Mouse (Mus musculus) adrenal gland, postnatal 36 days (tissue): Measurements from ENCODE around the gene Ppil3. TPM values are rescaled to one million over a fixed set of nuclear protein-coding genes. Genes with fewer than 3 reads are reported as not detected.
A peak's percentile ranks its signal among the peaks of the same experiment; 100 is the strongest.

Experiments
- DNase-seq, 2 experiments: peaks; one replicate each; pipeline ENCODE4 v3.0.0; 2021; ENCODE audit warnings: mixed read lengths in 1 of 2
- long read RNA-seq, 2 experiments: library from polyadenylated mRNA; stranded (forward); transcript quantifications; one replicate each; pipeline ENCODE4 v2.0.0; 2021; ENCODE audit warnings: borderline sequencing depth in 2 of 2
- total RNA-seq, 2 experiments: library from RNA; stranded (reverse); gene quantifications; 2 replicates each; pipeline ENCODE4 v1.2.3; 2021

The Ppil3 gene
- 10 to 100 TPM; 31.8 to 37.0 TPM for total RNA-seq
- long read RNA-seq, experiment 1, transcript Ppil3-203 (7 exons, 1,033 nt), result major isoform, 9 of 35 reads
- long read RNA-seq, experiment 1, partial matches to known transcripts, result 1 of 35 reads
- long read RNA-seq, experiment 1, other reads (novel, unspliced or antisense), result 21 of 35 reads
- long read RNA-seq, experiment 2, partial matches to known transcripts, result 2 of 7 reads
- long read RNA-seq, experiment 2, other reads (novel, unspliced or antisense), result 4 of 7 reads

- DNase-seq, result peak; percentile 84 to 85
These were observed at the start of gene Ppil3, which contains the start of gene Nif3l1 for GRCm38 (mm10) chr1:58445143-58445722. Gene Ppil3, minus strand, starts transcription at chr1:58445486. Gene Nif3l1, plus strand, starts transcription at chr1:58445151.

DNA sequence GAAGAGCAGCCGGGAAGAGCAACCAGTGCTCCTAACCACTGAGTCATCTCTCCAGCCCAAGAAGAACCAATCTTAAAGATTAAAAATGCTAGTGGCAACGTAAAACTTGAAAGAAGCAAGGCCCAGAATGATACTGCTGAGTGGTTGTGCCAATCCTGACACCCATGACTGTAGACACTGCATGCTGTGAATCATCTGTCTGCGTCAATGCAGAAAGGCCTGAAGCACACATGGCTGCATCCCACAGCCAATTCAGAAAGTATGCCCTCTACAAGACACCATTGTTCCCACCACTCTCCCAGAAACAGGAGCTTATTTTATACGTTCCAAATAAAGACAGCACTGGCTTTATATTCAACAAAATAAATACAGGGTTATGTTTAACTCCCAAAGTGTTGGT, 37.4 kb upstream of the Ppil3 start:
- no peak for DNase-seq

DNA sequence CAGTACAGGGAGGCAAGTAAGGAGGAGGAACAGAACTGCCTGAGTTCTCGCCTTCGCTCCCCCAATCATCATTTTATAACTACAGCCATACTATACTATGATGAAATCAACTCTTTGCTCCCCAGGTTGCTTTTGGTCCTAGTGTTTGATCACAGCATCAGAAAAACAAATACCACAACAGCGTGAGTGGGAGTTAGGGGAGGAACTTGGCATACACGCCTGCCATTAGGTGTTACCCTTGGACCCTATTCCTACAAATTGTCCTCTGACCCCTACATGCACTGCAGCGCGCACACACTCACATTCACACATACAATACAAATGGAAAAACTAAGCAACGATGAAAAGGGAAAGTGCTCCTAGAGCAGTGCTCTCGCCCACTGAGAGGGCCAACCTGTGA, 30.4 kb upstream of the Ppil3 start:
- DNase-seq, result no peak

DNA sequence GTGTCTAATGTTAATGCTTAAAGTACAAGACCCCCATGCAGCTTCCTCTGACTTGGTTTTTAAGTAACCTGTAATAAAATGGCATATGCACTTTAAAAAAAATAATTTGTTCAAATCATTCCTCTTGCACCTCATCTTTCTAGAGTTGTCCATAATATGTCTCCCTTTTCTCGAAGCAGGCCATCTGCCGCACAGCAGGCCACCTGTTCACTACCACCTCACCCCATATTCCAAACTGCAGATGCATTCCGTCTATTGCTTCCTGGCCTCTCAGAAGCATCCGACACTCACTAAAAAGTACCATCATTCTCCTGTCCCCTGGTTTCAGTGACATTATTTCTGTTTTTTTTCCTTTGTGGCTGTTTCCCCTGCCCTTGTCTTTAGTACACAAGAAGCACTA, 20.3 kb upstream of the Ppil3 start:
- DNase-seq, result no peak

- DNase-seq, result no peak
These were observed 19.8 kb upstream of the Ppil3 start for GRCm38 (mm10) chr1:58465042-58465441.

- no peak for DNase-seq
These were observed 18.6 kb upstream of the Ppil3 start for GRCm38 (mm10) chr1:58463935-58464334.

DNA sequence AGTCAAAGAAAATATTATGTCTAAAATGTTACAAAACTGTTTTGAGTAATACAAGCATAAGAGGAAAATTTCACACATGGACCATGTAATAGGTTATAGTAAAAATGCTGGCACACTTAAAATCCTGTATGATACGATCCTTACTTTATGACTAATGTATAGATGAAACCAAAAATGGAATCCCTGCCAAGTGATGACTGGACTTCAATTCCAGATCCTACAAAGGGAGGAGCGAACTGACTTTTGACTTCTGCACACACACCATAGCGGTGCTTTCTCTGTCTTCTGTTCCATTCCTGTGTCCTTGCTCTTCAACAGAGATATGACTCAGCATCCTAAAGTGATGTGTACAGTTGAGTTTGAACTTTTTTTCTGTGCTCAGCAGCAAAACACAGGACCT, 15.3 kb upstream of the Ppil3 start:
- peak in 1 of 2 experiments; percentile 20 for DNase-seq

DNA sequence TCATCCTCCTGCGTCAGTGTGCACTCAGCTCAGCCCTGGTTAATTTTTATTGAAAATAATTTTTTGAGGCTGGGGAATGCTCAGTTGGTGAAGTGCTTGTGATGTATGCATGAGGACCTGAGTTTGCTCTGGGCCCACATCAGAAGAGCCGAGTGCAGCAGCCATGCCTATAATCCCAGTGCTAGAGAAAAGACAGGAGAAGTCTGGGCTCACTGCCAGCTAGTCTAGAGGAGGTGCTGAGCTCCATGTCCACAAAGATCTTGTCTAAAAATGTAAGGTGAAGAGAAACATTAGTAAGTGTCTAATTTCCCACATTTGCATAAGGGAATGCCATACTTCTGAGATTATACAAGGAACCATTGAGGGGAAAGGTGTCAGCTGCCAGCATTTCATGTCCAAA, 13.6 kb upstream of the Ppil3 start:
- DNase-seq, result peak in 1 of 2 experiments; percentile 34

- DNase-seq, result no peak
These were observed 12.9 kb upstream of the Ppil3 start for GRCm38 (mm10) chr1:58458175-58458574.

- no peak for DNase-seq
These were observed 9.0 kb upstream of the Ppil3 start for GRCm38 (mm10) chr1:58454316-58454715.

DNA sequence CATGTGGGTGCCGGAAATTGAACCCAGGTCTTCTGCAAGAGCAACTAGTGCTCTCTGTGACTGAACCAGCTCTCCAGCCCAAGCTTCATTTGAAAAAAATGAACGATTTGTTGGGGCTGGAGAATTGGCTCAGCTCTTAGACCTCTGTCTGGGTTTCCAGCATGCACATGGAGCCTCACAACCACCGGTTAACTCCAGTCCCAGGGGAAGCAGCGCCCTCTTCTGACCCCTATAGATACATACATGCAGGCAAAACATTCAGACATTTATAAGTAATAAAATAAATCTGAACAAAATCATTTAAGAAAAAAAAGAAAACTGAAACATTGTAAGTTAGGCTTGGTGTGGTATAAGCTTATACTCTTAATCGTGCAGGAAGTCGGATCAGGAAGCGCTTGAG, 3.1 kb upstream of the Ppil3 start:
- DNase-seq, result no peak

DNA sequence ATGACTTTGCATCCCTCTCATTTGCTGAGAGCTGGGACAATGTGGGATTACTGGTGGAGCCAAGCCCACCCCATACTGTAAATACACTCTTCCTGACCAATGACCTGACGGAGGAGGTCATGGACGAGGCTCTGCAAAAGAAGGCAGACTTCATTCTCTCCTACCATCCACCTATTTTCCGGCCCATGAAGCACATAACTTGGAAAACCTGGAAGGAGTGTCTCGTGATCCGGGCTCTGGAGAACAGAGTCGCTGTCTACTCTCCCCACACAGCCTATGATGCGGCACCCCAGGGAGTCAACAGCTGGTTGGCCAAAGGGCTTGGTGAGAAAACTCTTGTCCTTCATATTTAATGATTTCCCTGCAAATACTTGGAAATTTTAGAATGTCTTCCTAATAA, 2.5 kb upstream of the Ppil3 start:
- DNase-seq, result no peak

- no peak for DNase-seq
These were observed 575 bp upstream of the Ppil3 start for GRCm38 (mm10) chr1:58445861-58446260.

DNA sequence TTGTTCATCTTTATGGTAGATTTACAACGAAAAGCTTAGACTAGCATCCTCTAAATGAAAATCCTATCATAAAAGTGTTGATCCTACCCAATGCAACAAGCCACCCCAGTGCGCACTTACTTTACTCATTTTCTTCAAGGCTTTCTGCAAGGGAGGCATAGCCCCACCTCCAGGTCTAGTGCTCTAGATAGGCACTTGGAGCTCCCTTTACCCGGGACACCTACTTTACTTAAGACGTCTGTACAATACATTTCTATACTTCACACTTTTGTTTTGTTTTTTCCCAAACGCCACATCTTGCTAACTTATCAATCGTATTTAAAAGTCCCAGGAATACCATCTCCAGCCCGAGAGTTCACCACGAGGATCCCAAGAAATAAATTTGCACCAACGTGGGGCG, 595 bp downstream of the Ppil3 start:
- no peak for DNase-seq

DNA sequence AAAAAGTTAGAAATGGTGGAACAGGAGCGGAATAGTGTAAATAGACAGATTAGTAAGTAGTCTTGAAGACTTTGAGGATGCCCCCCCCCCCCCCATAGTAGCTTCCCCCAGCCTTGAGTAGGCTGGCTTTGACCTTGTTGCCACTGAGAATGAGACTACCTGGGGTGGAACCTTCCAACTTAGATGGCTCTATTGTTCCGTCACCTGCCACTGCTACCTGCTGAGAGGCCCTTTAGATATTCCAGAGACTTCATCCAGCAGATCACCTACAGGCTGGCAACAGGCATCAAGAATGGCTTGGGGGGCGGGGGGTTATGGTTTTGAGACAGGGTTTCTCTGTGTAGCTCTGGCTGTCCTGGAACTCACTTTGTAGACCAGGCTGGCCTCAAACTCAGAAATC, 20.7 kb downstream of the Ppil3 start:
- DNase-seq, result no peak

DNA sequence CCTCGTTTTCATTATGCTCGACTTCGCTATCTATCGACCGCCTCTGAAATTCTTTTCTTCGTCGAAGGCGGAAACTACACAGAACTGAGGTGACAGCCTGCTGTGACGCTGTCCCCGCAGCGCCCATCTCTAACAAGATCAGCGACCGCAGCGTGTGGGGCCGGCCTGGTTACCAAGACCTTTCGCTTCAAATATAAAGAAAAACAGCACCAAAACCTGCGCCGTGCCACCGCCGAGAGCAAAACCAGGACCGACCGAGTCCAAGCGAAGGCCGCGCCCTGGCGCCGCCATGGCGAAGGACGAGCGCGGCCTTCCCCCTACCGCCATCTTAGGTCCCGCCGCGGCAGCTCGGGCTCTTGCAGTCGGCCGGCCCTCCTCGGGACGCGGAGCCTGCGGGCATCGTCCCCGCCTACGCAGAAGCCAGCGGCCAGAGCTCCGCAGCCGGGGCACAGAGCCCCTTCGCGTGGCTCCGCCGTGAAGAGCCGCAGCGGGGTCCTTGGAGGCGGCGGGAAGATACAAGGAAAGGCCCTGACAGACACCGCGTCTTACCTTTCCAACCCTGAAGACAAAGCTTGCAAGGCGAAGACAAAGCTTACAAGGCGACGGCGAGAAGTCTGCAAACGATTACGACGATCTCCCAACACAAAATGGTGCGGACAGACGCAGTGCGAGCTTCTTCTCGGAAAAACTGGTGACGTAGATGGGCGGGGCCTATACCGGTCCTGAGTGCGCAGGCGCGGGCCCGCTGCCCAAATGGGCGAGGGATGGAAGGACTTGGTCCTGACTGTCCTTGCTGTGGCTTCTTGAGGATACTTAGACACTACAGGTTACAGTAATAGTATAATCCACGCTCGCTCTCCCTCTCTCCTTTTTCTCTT, 21.7 kb downstream of the Ppil3 start, which contains the start of gene Clk1:
Gene Clk1 (minus strand): TSS at position 696 of the 878 bp plus-strand sequence.
- peak; percentile 97 to 98 for DNase-seq

GRCm38 (mm10) chr1:58422879-58423278, 22.4 kb downstream of the Ppil3 start:
- peak in 1 of 2 experiments; percentile 31 for DNase-seq

DNA sequence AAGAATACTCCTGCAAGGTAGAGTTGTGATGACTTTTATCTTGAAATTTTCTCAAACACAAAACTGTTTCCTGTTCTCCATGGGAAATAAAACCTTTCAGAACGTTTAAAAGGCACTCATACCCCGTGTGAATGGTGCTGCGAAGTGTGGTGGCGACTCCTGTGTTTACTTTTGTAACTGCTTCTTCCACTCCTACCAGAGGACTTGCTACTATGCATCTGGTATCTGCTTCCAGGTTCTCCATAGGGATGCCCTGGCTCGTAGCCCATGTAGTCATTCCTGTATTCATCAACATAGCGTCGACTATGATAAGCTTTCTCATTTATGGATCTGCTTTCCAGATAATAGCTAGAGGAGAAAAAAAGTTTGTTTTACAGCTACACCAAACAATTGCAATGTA, 24.3 kb downstream of the Ppil3 start:
- peak in 1 of 2 experiments; percentile 25 for DNase-seq

DNA sequence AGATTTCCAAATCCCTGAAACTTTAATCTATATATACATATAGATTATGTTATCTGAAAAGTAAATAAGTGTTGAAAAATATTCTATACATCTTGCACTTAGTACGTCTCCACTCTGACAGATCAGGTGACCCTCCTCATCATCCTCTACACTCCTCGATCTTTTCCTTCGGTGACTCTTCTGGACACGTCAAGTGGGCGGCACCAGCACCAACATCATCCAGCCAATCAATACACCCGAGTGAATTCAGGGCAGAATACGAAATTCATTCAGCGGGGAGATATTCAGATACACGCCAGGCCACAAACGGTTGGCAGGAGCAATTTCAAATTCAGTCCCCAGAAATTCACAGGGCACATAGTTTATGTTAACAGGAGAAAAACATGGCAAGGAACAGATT, 25.3 kb downstream of the Ppil3 start:
- no peak for DNase-seq

DNA sequence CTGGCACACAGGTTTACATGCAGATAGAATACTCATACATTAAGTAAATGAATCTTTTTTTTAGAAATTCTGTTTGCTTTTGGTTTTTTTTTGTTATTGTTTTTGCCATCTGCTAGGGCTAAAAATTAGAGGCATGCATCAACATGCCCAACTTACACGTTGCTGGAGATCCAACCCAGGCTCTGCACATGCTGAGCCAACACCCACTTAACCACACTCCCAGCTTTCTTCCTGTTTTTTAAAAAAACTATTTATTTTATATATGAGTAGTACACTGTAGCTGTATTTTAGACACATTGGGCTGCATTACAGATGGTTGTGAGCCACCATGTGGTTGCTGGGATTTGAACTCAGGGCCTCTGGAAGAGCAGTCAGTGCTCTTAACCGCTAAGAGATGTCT, 29.2 kb downstream of the Ppil3 start:
- no peak for DNase-seq

DNA sequence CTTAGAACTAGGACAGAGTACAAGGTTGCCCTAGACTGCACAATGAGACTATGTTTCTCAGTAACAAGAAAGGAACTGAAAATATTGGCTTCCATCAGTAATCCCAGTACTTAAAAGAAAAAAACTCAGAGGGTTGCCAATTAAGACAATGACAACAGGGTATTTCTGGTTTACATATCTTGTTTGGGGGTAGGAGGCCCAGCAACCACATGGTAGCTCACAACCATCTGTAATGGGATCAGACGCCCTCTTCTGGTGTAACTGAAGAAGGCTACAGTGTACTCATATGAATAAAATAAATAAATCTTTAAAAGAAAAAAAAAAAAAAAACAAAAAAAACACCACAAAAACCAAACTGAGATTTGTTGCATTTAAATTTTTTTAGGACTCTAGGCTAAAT, 29.8 kb downstream of the Ppil3 start:
- no peak for DNase-seq

GRCm38 (mm10) chr1:58410776-58411175, 34.5 kb downstream of the Ppil3 start:
- DNase-seq, result no peak

GRCm38 (mm10) chr1:58410198-58410588, 35.1 kb downstream of the Ppil3 start:
- DNase-seq, result no peak
